Mouse (Mus musculus) kidney, embryonic 16.5 days (tissue): Measurements from ENCODE around the gene Zfyve9. TPM values are rescaled to one million over a fixed set of nuclear protein-coding genes. Genes with fewer than 3 reads are reported as not detected.
A peak's percentile ranks its signal among the peaks of the same experiment; 100 is the strongest.

ENCODE experiments used
- ATAC-seq: fragments of 200-750 bp; cut with Nextera tagmentation; 2 replicates; pipeline ENCODE4 v1.8.0; 2017; ENCODE audit warnings: moderate TSS enrichment; ENCODE audit not compliant: low FRiP score, low TSS enrichment
- H3K27ac ChIP-seq: fragments of 300-500 bp; sonication (generic); 2 replicates; pipeline ENCODE4 v1.5.1; 2014; ENCODE audit warnings: low read length
- H3K27me3 ChIP-seq: fragments of 300-500 bp; sonication (generic); 2 replicates; pipeline ENCODE4 v1.6.1; 2014; ENCODE audit warnings: low read length, control low read depth, mixed read lengths; ENCODE audit not compliant: insufficient read depth
- H3K36me3 ChIP-seq: fragments of 300-500 bp; sonication (generic); 2 replicates; pipeline ENCODE4 v1.6.1; 2014; ENCODE audit warnings: low read length, control low read depth, mixed read lengths; ENCODE audit not compliant: insufficient read depth
- H3K4me1 ChIP-seq: fragments of 300-500 bp; sonication (generic); 2 replicates; pipeline ENCODE4 v1.6.1; 2014; ENCODE audit warnings: low read length, control low read depth, mixed read lengths; ENCODE audit not compliant: insufficient read depth
- H3K4me2 ChIP-seq: fragments of 300-500 bp; sonication (generic); replicated peaks from 2 replicates; pipeline ENCODE4 v1.6.1; 2014; ENCODE audit warnings: low read depth, low read length
- H3K4me3 ChIP-seq: fragments of 300-500 bp; sonication (generic); 2 replicates; pipeline ENCODE4 v1.5.1; 2014; ENCODE audit warnings: mild to moderate bottlenecking, low read length
- H3K9ac ChIP-seq: fragments of 300-500 bp; sonication (generic); replicated peaks from 2 replicates; pipeline ENCODE4 v1.6.1; 2014; ENCODE audit warnings: low read length
- H3K9me3 ChIP-seq: fragments of 300-500 bp; sonication (generic); 2 replicates; pipeline ENCODE4 v1.6.1; 2016; ENCODE audit warnings: low read length, control low read depth
- WGBS: fragments of 180-500 bp; shearing (Covaris S2); extraction: QIAGEN DNeasy Blood & Tissue Kit; methylation state at CpG from one replicate; pipeline ENCODE4 v1.1.7; 2014; 5-methylcytosine and 5-hydroxymethylcytosine counted together
- polyA plus RNA-seq: library from polyadenylated mRNA; unstranded; fragments of >200 nt; fragmentation: Nextera tagmentation; extraction: Ambion mirVana; gene quantifications from 2 replicates; pipeline ENCODE4 v1.2.1, GENCODE M21; 2015

Zfyve9 gene
- 2.8 and 3.4 TPM in 2 replicates for polyA plus RNA-seq

DNA sequence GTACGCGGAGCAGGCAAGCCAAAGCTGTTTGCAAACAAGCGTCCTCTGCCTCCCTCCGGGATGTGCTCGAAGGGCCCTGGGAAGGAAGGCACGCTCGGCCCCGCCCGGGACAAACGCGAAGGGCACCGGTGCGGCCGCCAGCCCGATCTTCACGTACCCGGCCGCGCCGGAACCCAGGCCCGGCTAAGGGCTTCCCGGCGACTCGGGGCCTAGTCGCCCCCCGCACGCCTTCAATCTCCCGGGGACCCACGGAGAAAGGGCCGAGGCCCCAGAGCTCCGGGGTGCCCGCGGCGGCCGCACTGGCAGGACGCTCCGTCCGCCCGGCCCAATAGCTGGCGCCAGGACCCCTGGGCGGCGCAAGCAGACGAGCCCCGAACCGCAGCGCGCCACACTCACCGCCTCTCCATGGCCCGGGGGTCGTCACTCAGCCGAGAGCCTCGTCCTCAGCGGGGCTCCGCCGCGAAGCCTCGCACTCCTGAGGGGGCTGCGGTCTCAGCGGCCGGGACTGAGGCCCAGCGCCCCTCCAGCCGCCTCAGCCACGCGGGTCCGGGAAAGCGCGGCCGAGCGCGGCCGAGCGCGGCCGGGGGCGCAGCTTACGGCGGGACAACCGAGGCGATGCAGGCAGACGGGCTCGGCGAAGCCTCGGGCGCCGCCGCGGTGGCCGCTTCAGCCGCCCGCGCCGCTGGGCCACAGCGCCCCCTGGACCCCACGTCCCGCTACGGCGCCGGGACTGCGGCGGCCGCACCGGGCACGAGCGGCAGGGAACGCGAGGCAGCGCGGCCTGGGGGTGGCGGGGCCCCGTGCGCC, at the start of gene Zfyve9:
Gene Zfyve9 (minus strand): TSS at position 742 of the 807 bp plus-strand sequence.
- peak within 1 kb of the TSS; percentile 95 for H3K27ac ChIP-seq
- H3K9ac ChIP-seq = peak within 1 kb of the TSS; percentile 99
- no peaks in the 10 kb centered on the region for H3K9me3 ChIP-seq
- peak; percentile 95 for ATAC-seq
- no peaks in the 10 kb centered on the region for H3K36me3 ChIP-seq
- no peaks in the 10 kb centered on the region for H3K27me3 ChIP-seq
- peaks cover 8% of the 10 kb centered on the region; the same call in 1 of the 2 replicates for H3K4me1 ChIP-seq
- under 1% methylated on average over 98 of the region's 111 CpGs for WGBS
- H3K4me3 ChIP-seq = peak within 1 kb of the TSS; percentile 76
- peak within 1 kb of the TSS; percentile 75 for H3K4me2 ChIP-seq

DNA sequence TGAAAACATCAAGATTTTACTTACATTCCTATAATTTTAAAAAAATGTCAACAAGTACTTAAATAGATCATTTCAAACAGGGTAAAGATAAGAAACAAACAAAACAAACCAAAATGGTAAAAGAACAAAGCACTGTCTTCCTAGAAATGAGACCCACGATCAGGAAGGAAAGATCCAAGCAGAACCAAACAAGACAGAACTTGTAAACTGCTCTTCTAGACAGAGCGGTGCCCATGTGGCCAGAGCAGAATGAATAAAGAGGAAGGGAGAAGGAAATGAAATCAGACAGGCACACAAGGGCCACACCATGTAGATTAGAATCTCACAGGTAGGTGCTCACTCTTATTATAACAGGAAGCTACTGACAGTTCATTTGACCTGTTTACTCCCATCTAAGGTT, 46.0 kb upstream of the Zfyve9 start:
- Histone ChIP-seq H3K4me2 (no peak overlapping the region), H3K36me3 (peaks cover 51% of the 10 kb centered on the region), H3K4me3 (no peak overlapping the region), H3K27ac (no peak overlapping the region), H3K9ac (no peak overlapping the region), H3K4me1 (peaks cover 6% of the 10 kb centered on the region; the same call in 1 of the 2 replicates), H3K9me3 (no peaks in the 10 kb centered on the region), H3K27me3 (no peaks in the 10 kb centered on the region)
- 91% methylated on average over 2 of the region's 2 CpGs for WGBS
- ATAC-seq = no peak

DNA sequence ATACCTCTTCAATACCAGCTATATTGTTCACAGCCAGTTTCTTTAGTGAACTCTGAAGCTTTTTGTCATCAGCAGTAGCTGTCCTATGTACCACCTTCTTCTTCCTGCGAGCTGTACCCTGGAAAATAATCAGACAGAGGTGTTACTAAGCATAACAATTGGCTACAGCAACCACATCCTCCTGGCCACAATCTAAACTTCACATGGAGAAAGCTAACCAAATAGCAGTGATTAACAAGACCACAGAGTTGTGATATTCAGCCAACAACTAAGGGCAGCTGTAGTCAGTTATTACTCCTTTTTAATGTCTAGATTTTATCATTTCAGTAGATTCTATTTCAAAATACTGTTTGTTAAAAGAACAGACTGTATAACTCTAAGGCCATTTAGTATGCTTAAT, 45.5 kb upstream of the Zfyve9 start:
- Histone ChIP-seq H3K4me2 (no peak overlapping the region), H3K27me3 (no peaks in the 10 kb centered on the region), H3K4me3 (no peak overlapping the region), H3K27ac (no peak overlapping the region), H3K36me3 (peaks cover 51% of the 10 kb centered on the region), H3K9ac (no peak overlapping the region), H3K4me1 (0 out of 2 replicates have a peak, but pooled peaks cover 4% of the 10 kb centered on the region), H3K9me3 (no peaks in the 10 kb centered on the region)
- no peak for ATAC-seq
- WGBS = 82% methylated on average over 1 of the region's 1 CpGs

DNA sequence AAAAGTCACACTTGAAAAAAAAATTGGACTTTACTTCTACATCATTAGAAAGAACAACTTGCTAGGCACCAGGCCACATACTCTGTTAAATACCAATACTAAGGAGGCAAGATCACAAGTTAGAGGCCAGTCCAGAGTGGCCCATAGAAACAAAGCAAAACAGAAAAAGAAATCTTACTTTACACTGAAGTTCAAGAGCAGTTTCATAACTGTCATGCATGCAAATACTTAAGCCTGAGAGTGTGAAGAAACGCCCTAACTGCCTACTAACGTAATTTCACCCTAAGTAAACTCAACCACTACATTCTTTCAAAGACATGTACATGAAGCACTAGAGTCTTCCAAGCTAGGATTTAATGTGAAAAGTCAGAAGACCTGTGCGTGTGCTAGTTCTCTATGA, 45.1 kb upstream of the Zfyve9 start:
- WGBS = 81% methylated on average over 3 of the region's 3 CpGs

DNA sequence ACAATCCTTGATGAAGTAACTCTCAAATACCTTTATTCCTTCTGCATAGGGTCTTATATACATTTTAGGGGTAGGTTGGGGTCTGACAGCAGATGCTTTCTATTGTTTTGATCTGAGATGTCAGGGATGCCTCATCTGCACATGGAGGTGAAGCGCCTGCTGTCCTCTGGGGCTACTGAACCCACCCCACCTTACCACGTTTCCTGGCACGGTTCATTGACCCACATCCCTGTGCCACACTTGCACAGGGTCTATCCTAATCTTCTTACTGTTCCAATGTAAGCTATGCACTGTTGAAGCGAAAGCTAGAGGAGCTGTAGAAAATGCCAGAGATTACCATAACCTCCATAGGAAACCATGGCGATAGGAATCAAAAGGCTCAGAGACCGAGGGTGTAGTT, 31.0 kb upstream of the Zfyve9 start:
- H3K9ac ChIP-seq = no peak overlapping the region
- peaks cover 6% of the 10 kb centered on the region for H3K36me3 ChIP-seq
- no peaks in the 10 kb centered on the region for H3K9me3 ChIP-seq
- no peaks in the 10 kb centered on the region for H3K27me3 ChIP-seq
- 65% methylated on average over 6 of the region's 6 CpGs for WGBS
- no peak for ATAC-seq
- no peaks in the 10 kb centered on the region for H3K4me1 ChIP-seq
- H3K4me2 ChIP-seq = no peak overlapping the region
- no peak overlapping the region for H3K4me3 ChIP-seq
- no peak overlapping the region for H3K27ac ChIP-seq

More for the DNA sequence above, 45.1 kb upstream of the Zfyve9 start:
- ATAC-seq = no peak
- H3K36me3 ChIP-seq = peaks cover 52% of the 10 kb centered on the region
- H3K9ac ChIP-seq = no peak overlapping the region
- H3K27ac ChIP-seq = no peak overlapping the region
- no peaks in the 10 kb centered on the region for H3K4me1 ChIP-seq
- H3K4me2 ChIP-seq = no peak overlapping the region
- H3K9me3 ChIP-seq = no peaks in the 10 kb centered on the region
- no peak overlapping the region for H3K4me3 ChIP-seq
- no peaks in the 10 kb centered on the region for H3K27me3 ChIP-seq

DNA sequence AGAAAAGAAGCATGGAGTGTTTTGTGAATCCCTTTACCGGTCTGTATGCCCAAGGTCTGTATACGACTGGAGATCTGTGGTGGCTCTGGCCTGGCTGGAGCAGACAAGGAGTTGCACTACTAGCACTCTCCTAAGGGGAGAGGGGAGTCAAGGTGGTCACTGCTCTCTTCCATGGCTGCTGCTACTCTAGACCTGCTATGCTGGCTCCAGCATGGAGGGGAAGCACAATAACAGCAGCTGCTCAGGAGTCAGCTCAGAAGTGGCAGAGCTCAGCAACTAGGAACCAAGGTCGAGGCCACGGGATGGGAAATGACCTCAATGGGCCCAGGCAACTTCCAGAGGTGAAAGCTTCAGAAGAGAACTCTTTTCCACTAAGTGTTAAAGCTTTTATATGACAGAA, 30.5 kb upstream of the Zfyve9 start:
- H3K9ac ChIP-seq = no peak overlapping the region
- 65% methylated on average over 4 of the region's 4 CpGs for WGBS

DNA sequence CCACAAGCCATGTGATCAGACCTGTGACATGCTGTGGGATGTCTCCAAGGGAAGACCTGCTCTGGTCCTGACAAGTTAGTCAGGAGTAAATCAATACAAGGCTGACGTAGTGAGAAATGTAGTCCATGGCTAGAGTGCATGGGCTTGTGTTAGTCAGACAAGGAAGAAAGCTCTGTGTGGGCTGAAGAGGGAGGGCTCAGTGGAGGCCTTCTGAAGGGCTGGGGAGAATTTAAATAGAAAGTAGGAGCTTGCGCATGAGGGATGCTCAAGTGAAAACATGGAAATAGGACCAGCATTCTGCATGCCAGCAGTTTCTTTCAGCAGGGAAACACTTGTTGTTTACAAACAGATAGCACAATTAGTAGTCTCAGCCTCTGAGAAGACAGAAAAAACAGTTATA, 22.9 kb upstream of the Zfyve9 start:
- no peaks in the 10 kb centered on the region for H3K36me3 ChIP-seq
- no peak overlapping the region for H3K4me3 ChIP-seq
- ATAC-seq = no peak
- no peak overlapping the region for H3K4me2 ChIP-seq
- H3K9me3 ChIP-seq = no peaks in the 10 kb centered on the region
- 83% methylated on average over 2 of the region's 2 CpGs for WGBS
- no peaks in the 10 kb centered on the region for H3K4me1 ChIP-seq
- no peak overlapping the region for H3K27ac ChIP-seq
- no peak overlapping the region for H3K9ac ChIP-seq
- H3K27me3 ChIP-seq = no peaks in the 10 kb centered on the region

More for the DNA sequence above, 30.5 kb upstream of the Zfyve9 start:
- Histone ChIP-seq H3K4me2 (no peak overlapping the region), H3K36me3 (peaks cover 6% of the 10 kb centered on the region), H3K4me3 (no peak overlapping the region), H3K9me3 (no peaks in the 10 kb centered on the region), H3K27ac (no peak overlapping the region), H3K27me3 (no peaks in the 10 kb centered on the region), H3K4me1 (no peaks in the 10 kb centered on the region)
- ATAC-seq = no peak

DNA sequence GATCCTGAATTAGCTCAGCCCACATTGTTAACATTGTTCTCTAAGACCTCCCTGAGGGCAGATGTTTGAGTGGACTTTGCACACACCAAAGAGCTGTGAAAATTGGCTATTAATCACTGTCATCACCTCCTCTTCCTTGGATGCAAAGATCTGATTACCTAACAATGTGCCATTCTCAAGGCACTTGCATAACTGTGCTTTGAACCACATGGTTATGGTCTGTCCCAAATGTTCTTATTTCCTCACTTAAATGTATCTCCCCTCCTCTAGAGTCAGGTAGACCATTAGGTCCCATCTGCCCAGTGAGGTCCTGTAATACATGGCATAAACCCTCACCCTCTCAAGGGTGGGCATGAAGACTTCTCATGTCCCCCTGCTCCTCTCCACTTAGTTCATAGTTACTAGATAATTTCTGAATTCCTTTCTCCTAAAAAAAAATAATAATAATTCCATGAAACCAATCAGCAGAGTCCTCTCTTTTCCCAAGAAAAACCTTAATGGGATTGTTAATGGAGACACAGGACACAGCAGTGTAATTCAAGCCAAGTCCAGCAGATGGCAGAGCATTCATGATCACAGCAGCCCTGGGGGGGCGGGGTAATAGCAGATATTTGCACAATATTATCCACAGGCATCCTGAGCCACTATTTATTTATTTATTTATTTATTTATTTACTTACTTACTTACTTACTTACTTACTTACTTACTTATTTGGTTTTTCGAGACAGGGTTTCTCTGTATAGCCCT, 17.7 kb upstream of the Zfyve9 start:
- H3K36me3 ChIP-seq = no peaks in the 10 kb centered on the region
- no peak overlapping the region for H3K27ac ChIP-seq
- H3K4me1 ChIP-seq = no peaks in the 10 kb centered on the region; the same call in 1 of the 2 replicates
- H3K4me2 ChIP-seq = no peak overlapping the region
- no peak for ATAC-seq
- no peak overlapping the region for H3K4me3 ChIP-seq
- WGBS = 58% methylated on average over 2 of the region's 2 CpGs
- no peaks in the 10 kb centered on the region for H3K9me3 ChIP-seq
- no peaks in the 10 kb centered on the region for H3K27me3 ChIP-seq
- no peak overlapping the region for H3K9ac ChIP-seq

DNA sequence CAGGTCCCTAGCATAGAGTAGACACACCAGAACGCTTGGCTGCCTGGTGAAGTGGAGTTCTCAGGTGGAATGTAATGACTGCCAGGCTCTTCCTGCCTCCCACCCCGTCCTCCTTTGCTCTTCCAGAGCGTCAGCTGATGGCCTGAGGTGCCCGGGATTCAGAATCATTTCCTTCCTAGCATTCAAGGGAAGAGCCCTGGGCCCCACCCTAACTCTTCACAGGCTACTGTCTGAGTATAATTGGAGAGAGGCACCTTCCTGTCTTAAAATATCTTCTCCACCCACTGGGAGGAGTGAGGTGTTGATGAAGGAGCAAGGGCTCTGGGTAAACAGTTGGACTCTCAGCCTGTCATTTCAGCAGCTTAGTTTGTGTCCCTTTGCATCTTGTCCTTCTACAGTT, 16.1 kb upstream of the Zfyve9 start:
- Histone ChIP-seq H3K36me3 (no peaks in the 10 kb centered on the region), H3K9me3 (no peaks in the 10 kb centered on the region), H3K27me3 (no peaks in the 10 kb centered on the region), H3K4me2 (no peak overlapping the region), H3K27ac (no peak overlapping the region), H3K9ac (no peak overlapping the region), H3K4me3 (no peak overlapping the region), H3K4me1 (no peaks in the 10 kb centered on the region; the same call in 1 of the 2 replicates)
- WGBS = 16% methylated on average over 4 of the region's 4 CpGs
- no peak for ATAC-seq

DNA sequence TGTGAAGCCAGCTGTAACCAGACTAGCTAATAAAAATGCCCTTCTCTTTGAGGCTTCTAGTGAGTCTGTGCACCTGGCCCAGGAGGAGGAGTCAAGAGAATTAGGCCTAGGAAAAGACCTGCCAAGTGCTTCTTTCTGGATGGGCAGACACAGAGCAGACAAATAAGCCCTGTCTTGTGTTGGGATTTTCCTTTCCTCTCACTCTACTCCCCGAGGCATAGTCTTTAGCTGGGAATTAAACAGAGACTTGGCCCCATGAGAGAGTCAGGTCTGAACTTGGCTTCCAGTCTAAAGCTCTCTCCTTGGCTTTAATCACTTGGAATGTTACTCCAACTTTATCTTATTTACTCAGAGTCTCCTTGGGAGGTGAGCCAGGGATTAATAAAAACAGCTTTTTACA, 13.3 kb upstream of the Zfyve9 start:
- H3K9ac ChIP-seq = no peak overlapping the region
- no peak overlapping the region for H3K4me3 ChIP-seq
- no peaks in the 10 kb centered on the region for H3K27me3 ChIP-seq
- 47% methylated on average over 1 of the region's 1 CpGs for WGBS
- H3K4me2 ChIP-seq = no peak overlapping the region
- no peaks in the 10 kb centered on the region; the same call in 1 of the 2 replicates for H3K4me1 ChIP-seq
- no peak for ATAC-seq
- H3K9me3 ChIP-seq = no peaks in the 10 kb centered on the region
- no peak overlapping the region for H3K27ac ChIP-seq
- no peaks in the 10 kb centered on the region for H3K36me3 ChIP-seq
